ENCODE assay signal across 15 mouse cellular contexts in the genomic region with DNA sequence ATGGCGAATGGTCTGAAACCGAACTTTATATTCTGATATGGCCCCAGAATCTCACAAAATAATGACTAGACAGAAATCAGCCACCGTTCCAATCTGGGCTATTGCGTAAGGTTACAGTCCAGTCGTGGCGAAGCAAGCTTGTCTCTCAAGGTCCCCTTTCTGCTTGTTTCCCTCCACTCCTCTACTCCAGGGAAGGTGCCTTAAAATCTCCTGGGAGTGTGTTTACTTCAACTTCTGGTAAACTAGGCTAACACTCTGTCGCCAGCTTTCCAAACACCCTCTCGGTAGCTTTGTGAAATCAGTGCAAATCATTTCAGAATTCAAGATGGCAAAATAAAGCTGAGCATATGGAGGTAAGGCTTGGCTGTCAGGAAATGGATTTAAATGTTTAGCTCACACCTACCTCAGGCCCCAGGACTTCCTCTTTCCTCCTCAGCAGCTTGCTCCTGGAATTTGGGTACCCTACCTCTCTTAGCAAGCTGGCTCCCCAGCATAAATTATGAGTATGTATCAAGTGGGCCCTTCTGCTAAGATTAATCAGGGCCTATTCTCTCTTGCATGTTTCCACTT. TPM values are rescaled to one million over a fixed set of nuclear protein-coding genes. Genes with fewer than 3 reads are reported as not detected.
DNase-seq lines count a peak whose midpoint lies in the region; ATAC-seq and TF ChIP-seq lines count a peak whose summit lies in the region.
"Had no signal": no experiment of that assay in that cellular context is flagged by ENCODE, and none has a peak within 500 bp of the region (broad histone marks: within the 10 kb centered on the region; RNA-seq: fewer than 3 reads in every experiment).

No protein-coding gene starts in this region.

- peak overlapping the region; percentile 70 for H3K4me2 ChIP-seq in forebrain, embryonic 13.5 days
- peak overlapping the region; percentile 31 for H3K4me2 ChIP-seq in hindbrain, embryonic 16.5 days (ENCODE audit: low read length)
- peak overlapping the region; percentile 13 for H3K4me2 ChIP-seq in neural tube, embryonic 11.5 days (ENCODE audit: low read depth)
- H3K4me2 ChIP-seq: liver, embryonic 12.5 days had no signal

- H3K9me3 ChIP-seq in E14TG2a.4 (ENCODE audit: low read length), result no peaks in the 10 kb centered on the region
- H3K9me3 ChIP-seq in forebrain, embryonic 13.5 days (replicated peaks), result no peaks in the 10 kb centered on the region
- H3K9me3 ChIP-seq in hindbrain, embryonic 16.5 days (ENCODE audit: control insufficient read depth, low read length), result no peaks in the 10 kb centered on the region
- H3K9me3 ChIP-seq in neural tube, embryonic 11.5 days (ENCODE audit: control insufficient read depth, low read length), result no peaks in the 10 kb centered on the region
- H3K9me3 ChIP-seq: liver, embryonic 12.5 days had no signal

- ATAC-seq in forebrain, embryonic 13.5 days, result no peak
- no peak for ATAC-seq in hindbrain, embryonic 16.5 days
- ATAC-seq in neural tube, embryonic 11.5 days (ENCODE audit: insufficient read depth, low FRiP score, low TSS enrichment), result no peak
- ATAC-seq: liver, embryonic 12.5 days had no signal

- H3K4me1 ChIP-seq in E14TG2a.4 (replicated peaks; ENCODE audit: low read depth, low read length), result peaks cover 94% of the 10 kb centered on the region
- H3K4me1 ChIP-seq in forebrain, embryonic 13.5 days, result peaks cover 87% of the 10 kb centered on the region
- H3K4me1 ChIP-seq in hindbrain, embryonic 16.5 days (ENCODE audit: control insufficient read depth, insufficient read depth, low read depth, low read length), result peaks cover 4% of the 10 kb centered on the region
- peaks cover 33% of the 10 kb centered on the region for H3K4me1 ChIP-seq in neural tube, embryonic 11.5 days (ENCODE audit: control insufficient read depth, insufficient read depth, low read length)

- peaks cover 24% of the 10 kb centered on the region for H3K27me3 ChIP-seq in E14TG2a.4 (ENCODE audit: insufficient read depth, low read length)
- 0 out of 2 replicates have a peak, but pooled peaks cover 3% of the 10 kb centered on the region for H3K27me3 ChIP-seq in forebrain, embryonic 13.5 days
- H3K27me3 ChIP-seq in hindbrain, embryonic 16.5 days (replicated peaks; ENCODE audit: control insufficient read depth, insufficient read depth, low read length), result peaks cover 24% of the 10 kb centered on the region
- peaks cover 40% of the 10 kb centered on the region for H3K27me3 ChIP-seq in neural tube, embryonic 11.5 days (ENCODE audit: control insufficient read depth, insufficient read depth, low read length)

- peak overlapping the region; percentile 20; the same call in 1 of the 2 replicates for H3K4me3 ChIP-seq in E14TG2a.4 (replicated peaks; ENCODE audit: low read length)
- H3K4me3 ChIP-seq in forebrain, embryonic 13.5 days, result peak overlapping the region; percentile 60
- H3K4me3 ChIP-seq in hindbrain, embryonic 16.5 days (ENCODE audit: low read length), result no peak overlapping the region
- H3K4me3 ChIP-seq in neural tube, embryonic 11.5 days (ENCODE audit: low read depth, low read length), result no peak overlapping the region
- H3K4me3 ChIP-seq: heart, adult 2 months; liver, embryonic 12.5 days had no signal

- H3K9ac ChIP-seq in forebrain, embryonic 13.5 days, result peak overlapping the region; percentile 94
- H3K9ac ChIP-seq in hindbrain, embryonic 16.5 days (ENCODE audit: low read depth, low read length), result no peak overlapping the region
- no peak overlapping the region for H3K9ac ChIP-seq in neural tube, embryonic 11.5 days (ENCODE audit: low read length)
- H3K9ac ChIP-seq: liver, embryonic 12.5 days had no signal

- TF ChIP-seq CTCF in E14TG2a.4 (conservative IDR thresholded peaks at IDR 0.05; ENCODE audit: low read length), result no peak

- peaks cover 60% of the 10 kb centered on the region for H3K36me3 ChIP-seq in E14TG2a.4 (ENCODE audit: insufficient read depth, low read length)
- peaks cover 4% of the 10 kb centered on the region; the same call in 1 of the 2 replicates for H3K36me3 ChIP-seq in forebrain, embryonic 13.5 days (ENCODE audit: poor library complexity, severe bottlenecking)
- H3K36me3 ChIP-seq in hindbrain, embryonic 16.5 days (ENCODE audit: control insufficient read depth, insufficient read depth, low read length), result no peaks in the 10 kb centered on the region
- no peaks in the 10 kb centered on the region for H3K36me3 ChIP-seq in neural tube, embryonic 11.5 days (ENCODE audit: control insufficient read depth, insufficient read depth, low read length)
- H3K36me3 ChIP-seq: liver, embryonic 12.5 days had no signal

- peak overlapping the region; percentile 98 for H3K27ac ChIP-seq in forebrain, embryonic 13.5 days
- peak overlapping the region; percentile 26 for H3K27ac ChIP-seq in hindbrain, embryonic 16.5 days (ENCODE audit: low read depth, low read length)
- H3K27ac ChIP-seq in neural tube, embryonic 11.5 days (ENCODE audit: low read depth, low read length), result 0 out of 2 replicates have a peak overlapping the region, but pooled peaks have one; percentile 11
- H3K27ac ChIP-seq: heart, adult 2 months; liver, embryonic 12.5 days had no signal

- 31% methylated on average over 8 of the region's 8 CpGs for WGBS in forebrain, embryonic 13.5 days
- WGBS in hindbrain, embryonic 16.5 days, result 55% methylated on average over 8 of the region's 8 CpGs
- WGBS in neural tube, embryonic 11.5 days, result 55% methylated on average over 8 of the region's 8 CpGs

- DNase-seq in neural tube, embryonic 11.5 days (ENCODE audit: low spot score), result no peak
- DNase-seq in thymus, postnatal 0 days (ENCODE audit: low spot score), result no peak
- DNase-seq in left cerebral cortex, adult 18-20 months (ENCODE audit: low spot score in 2 of 2), result no peak
- DNase-seq in lung, postnatal 36 days, result no peak
- DNase-seq in spleen, postnatal 4 days (ENCODE audit: low spot score in 2 of 2), result no peak
- DNase-seq: cerebellum, adult 2 months; heart, adult 2 months; heart, postnatal 14 days; kidney, adult 18-20 months; thymus, adult 18-20 months had no signal

RNA-seq across cellular contexts. Expression of gene Sox2, which starts 8.8 kb away (rescaled TPM):
- polyA plus RNA-seq in forebrain, embryonic 13.5 days (2015; fragmentation: Nextera tagmentation; extraction: Ambion mirVana), result 41.3 and 48.4 TPM in 2 replicates
- polyA plus RNA-seq in hindbrain, embryonic 16.5 days (2015; fragmentation: Nextera tagmentation; extraction: Ambion mirVana), result 8.2 and 8.6 TPM in 2 replicates
- 32.5 and 36.8 TPM in 2 replicates for polyA plus RNA-seq in neural tube, embryonic 11.5 days (2014; fragmentation: Nextera tagmentation; extraction: Ambion mirVana)
- polyA plus RNA-seq in thymus, postnatal 0 days (2015; fragmentation: Nextera tagmentation; extraction: Ambion mirVana), result 0.23 TPM in 1 of 2 replicates, not detected in the other
- 10 to 100 TPM; 43.8 to 46.5 TPM for total RNA-seq in left cerebral cortex, adult 18-20 months (2021)
- total RNA-seq: heart, adult 2 months had no signal
- polyA plus RNA-seq: liver, embryonic 12.5 days; spleen, adult 2 months had no signal

Comparison
In these comparisons a context has a peak if more than half of its experiments do, and no peak if none do; other contexts are left out.
1. H3K4me3 ChIP-seq: peak in E14TG2a.4 (single experiment) and forebrain, embryonic 13.5 days (single experiment); none in hindbrain, embryonic 16.5 days (single experiment) and neural tube, embryonic 11.5 days (single experiment).
2. H3K27ac ChIP-seq: peak in every context shown above with its lines; median percentile 98 in forebrain, embryonic 13.5 days; 26 in hindbrain, embryonic 16.5 days; 11 in neural tube, embryonic 11.5 days.
3. H3K4me2 ChIP-seq: peak in every context shown above with its lines; median percentile 70 in forebrain, embryonic 13.5 days; 31 in hindbrain, embryonic 16.5 days; 13 in neural tube, embryonic 11.5 days.